Mouse (Mus musculus): ENCODE measurements around the gene Usp49. TPM values are rescaled to one million over a fixed set of nuclear protein-coding genes. Genes with fewer than 3 reads are reported as not detected.
A peak's percentile ranks its signal among the peaks of the same experiment; 100 is the strongest.

Gene Usp49
- total RNA-seq, 2 experiments from 2014 or later: 26.8 to 29.2 TPM

GRCm38 (mm10) chr17:47687409-47688343 is 57.2 kb downstream of the Usp49 start:
- ATAC-seq (replicated peaks; ENCODE audit: low FRiP score, poor library complexity, severe bottlenecking): peak; percentile 94

GRCm38 (mm10) chr17:47688344-47688607 is 57.8 kb downstream of the Usp49 start, which contains the start of gene Tomm6:
Gene Tomm6 (minus strand): TSS chr17:47688386.
- ATAC-seq (replicated peaks; ENCODE audit: low FRiP score, poor library complexity, severe bottlenecking): no peak

- ATAC-seq (replicated peaks; ENCODE audit: low FRiP score, poor library complexity, severe bottlenecking): no peak
These were observed 58.4 kb downstream of the Usp49 start, which contains the start of gene Frs3 for GRCm38 (mm10) chr17:47688608-47689575. Gene Frs3 (plus strand): TSS chr17:47689030.

- no peak for ATAC-seq (replicated peaks; ENCODE audit: low FRiP score, poor library complexity, severe bottlenecking)
These were observed 59.4 kb downstream of the Usp49 start for GRCm38 (mm10) chr17:47689894-47690293.

- no peak for ATAC-seq (replicated peaks; ENCODE audit: low FRiP score, poor library complexity, severe bottlenecking)
These were observed 61.2 kb downstream of the Usp49 start for GRCm38 (mm10) chr17:47691650-47692049.

- no peak for ATAC-seq (replicated peaks; ENCODE audit: low FRiP score, poor library complexity, severe bottlenecking)
These were observed 63.4 kb downstream of the Usp49 start for GRCm38 (mm10) chr17:47693671-47694441.

GRCm38 (mm10) chr17:47694442-47694502 is 63.8 kb downstream of the Usp49 start, which contains the start of gene Gm21981:
Gene Gm21981 (minus strand): TSS chr17:47694455.
- ATAC-seq (replicated peaks; ENCODE audit: low FRiP score, poor library complexity, severe bottlenecking): no peak

- peak; percentile 87 for ATAC-seq (replicated peaks; ENCODE audit: low FRiP score, poor library complexity, severe bottlenecking)
These were observed 64.2 kb downstream of the Usp49 start, which contains the start of gene Prickle4 for GRCm38 (mm10) chr17:47694503-47695336. Gene Prickle4 (minus strand): TSS chr17:47694736.

- ATAC-seq (replicated peaks; ENCODE audit: low FRiP score, poor library complexity, severe bottlenecking): no peak
These were observed 64.8 kb downstream of the Usp49 start for GRCm38 (mm10) chr17:47695337-47695710.

GRCm38 (mm10) chr17:47698156-47698555 is 67.7 kb downstream of the Usp49 start:
- ATAC-seq (replicated peaks; ENCODE audit: low FRiP score, poor library complexity, severe bottlenecking): no peak

GRCm38 (mm10) chr17:47699055-47699454 is 68.6 kb downstream of the Usp49 start:
- no peak for ATAC-seq (replicated peaks; ENCODE audit: low FRiP score, poor library complexity, severe bottlenecking)

GRCm38 (mm10) chr17:47701793-47702192 is 71.3 kb downstream of the Usp49 start:
- no peak for ATAC-seq (replicated peaks; ENCODE audit: low FRiP score, poor library complexity, severe bottlenecking)

- no peak for ATAC-seq (replicated peaks; ENCODE audit: low FRiP score, poor library complexity, severe bottlenecking)
These were observed 72.3 kb downstream of the Usp49 start for GRCm38 (mm10) chr17:47702548-47703345.

GRCm38 (mm10) chr17:47703556-47703955 is 73.1 kb downstream of the Usp49 start:
- no peak for ATAC-seq (replicated peaks; ENCODE audit: low FRiP score, poor library complexity, severe bottlenecking)

- no peak for ATAC-seq (replicated peaks; ENCODE audit: low FRiP score, poor library complexity, severe bottlenecking)
These were observed 74.2 kb downstream of the Usp49 start for GRCm38 (mm10) chr17:47704692-47705091.

GRCm38 (mm10) chr17:47706196-47706595 is 75.7 kb downstream of the Usp49 start:
- ATAC-seq (replicated peaks; ENCODE audit: low FRiP score, poor library complexity, severe bottlenecking): no peak

GRCm38 (mm10) chr17:47707961-47708360 is 77.5 kb downstream of the Usp49 start:
- ATAC-seq (replicated peaks; ENCODE audit: low FRiP score, poor library complexity, severe bottlenecking): no peak

GRCm38 (mm10) chr17:47708972-47709371 is 78.5 kb downstream of the Usp49 start:
- no peak for ATAC-seq (replicated peaks; ENCODE audit: low FRiP score, poor library complexity, severe bottlenecking)

- no peak for ATAC-seq (replicated peaks; ENCODE audit: low FRiP score, poor library complexity, severe bottlenecking)
These were observed 79.5 kb downstream of the Usp49 start for GRCm38 (mm10) chr17:47710036-47710435.
